Comparison of ENCODE assay signal across 9 mouse cellular contexts in genomic region chrX:144403526-144403925, GRCm38 (mm10). TPM values are rescaled to one million over a fixed set of nuclear protein-coding genes. Genes with fewer than 3 reads are reported as not detected.
DNase-seq lines count a peak whose midpoint lies in the region; ATAC-seq and TF ChIP-seq lines count a peak whose summit lies in the region.
"Had no signal": no experiment of that assay in that cellular context is flagged by ENCODE, and none has a peak within 500 bp of the region (broad histone marks: within the 10 kb centered on the region; RNA-seq: fewer than 3 reads in every experiment).

No protein-coding gene starts in this region.

- no peak overlapping the region for H3K4me3 ChIP-seq in heart, adult 2 months
- H3K4me3 ChIP-seq in heart, embryonic 11.5 days (ENCODE audit: low read depth, low read length): no peak overlapping the region
- H3K4me3 ChIP-seq in forebrain, embryonic 13.5 days: no peak overlapping the region
- no peak overlapping the region for H3K4me3 ChIP-seq in hindbrain, embryonic 16.5 days (ENCODE audit: low read length)
- H3K4me3 ChIP-seq in limb, embryonic 13.5 days: no peak overlapping the region
- no peak overlapping the region for H3K4me3 ChIP-seq in neural tube, embryonic 12.5 days
- H3K4me3 ChIP-seq in testis, adult 2 months (ENCODE audit: control insufficient read depth, low read depth, low read length): no peak overlapping the region
- H3K4me3 ChIP-seq: liver, embryonic 15.5 days had no signal

- ATAC-seq in heart, embryonic 11.5 days (replicated peaks; ENCODE audit: insufficient number of reproducible peaks, low FRiP score, low TSS enrichment): no peak
- peak; percentile 78 for ATAC-seq in forebrain, embryonic 13.5 days
- ATAC-seq in hindbrain, embryonic 16.5 days: peak; percentile 75
- ATAC-seq in limb, embryonic 13.5 days (ENCODE audit: low FRiP score, low read depth): 0 out of 2 replicates have a peak, but pooled peaks have one; percentile 36
- ATAC-seq in neural tube, embryonic 12.5 days (ENCODE audit: low FRiP score, low read depth): peak; percentile 53; the same call in 1 of the 2 replicates

- DNase-seq in heart, adult 2 months: peak; percentile 4 to 32
- DNase-seq in brain, embryonic 18.5 days (ENCODE audit: low read depth, low spot score): peak; percentile 30

- no peaks in the 10 kb centered on the region for H3K4me1 ChIP-seq in heart, adult 2 months (ENCODE audit: control insufficient read depth, insufficient read depth, low read length)
- no peaks in the 10 kb centered on the region for H3K4me1 ChIP-seq in heart, embryonic 11.5 days (ENCODE audit: control insufficient read depth, insufficient read depth, low read length)
- H3K4me1 ChIP-seq in forebrain, embryonic 13.5 days: no peaks in the 10 kb centered on the region
- H3K4me1 ChIP-seq in hindbrain, embryonic 16.5 days (ENCODE audit: control insufficient read depth, insufficient read depth, low read depth, low read length): no peaks in the 10 kb centered on the region
- no peaks in the 10 kb centered on the region for H3K4me1 ChIP-seq in limb, embryonic 13.5 days
- H3K4me1 ChIP-seq in neural tube, embryonic 12.5 days: no peaks in the 10 kb centered on the region
- H3K4me1 ChIP-seq in testis, adult 2 months (ENCODE audit: control insufficient read depth, insufficient read depth, low read length): no peaks in the 10 kb centered on the region
- H3K4me1 ChIP-seq: liver, embryonic 15.5 days had no signal

- H3K27me3 ChIP-seq in heart, adult 2 months (ENCODE audit: control insufficient read depth, insufficient read depth, low read length): no peaks in the 10 kb centered on the region
- H3K27me3 ChIP-seq in heart, embryonic 11.5 days (ENCODE audit: control insufficient read depth, insufficient read depth, low read length): no peaks in the 10 kb centered on the region
- no peaks in the 10 kb centered on the region for H3K27me3 ChIP-seq in forebrain, embryonic 13.5 days
- H3K27me3 ChIP-seq in hindbrain, embryonic 16.5 days (replicated peaks; ENCODE audit: control insufficient read depth, insufficient read depth, low read length): no peaks in the 10 kb centered on the region
- H3K27me3 ChIP-seq in limb, embryonic 13.5 days: 0 out of 2 replicates have a peak, but pooled peaks cover 3% of the 10 kb centered on the region
- H3K27me3 ChIP-seq in neural tube, embryonic 12.5 days (replicated peaks): no peaks in the 10 kb centered on the region
- no peaks in the 10 kb centered on the region for H3K27me3 ChIP-seq in testis, adult 2 months (ENCODE audit: control insufficient read depth, insufficient read depth, low read length)
- H3K27me3 ChIP-seq: liver, embryonic 15.5 days had no signal

- H3K9me3 ChIP-seq in heart, embryonic 11.5 days (replicated peaks; ENCODE audit: control insufficient read depth, low read length): no peaks in the 10 kb centered on the region
- no peaks in the 10 kb centered on the region for H3K9me3 ChIP-seq in forebrain, embryonic 13.5 days (replicated peaks)
- H3K9me3 ChIP-seq in hindbrain, embryonic 16.5 days (ENCODE audit: control insufficient read depth, low read length): no peaks in the 10 kb centered on the region
- H3K9me3 ChIP-seq in limb, embryonic 13.5 days: no peaks in the 10 kb centered on the region
- H3K9me3 ChIP-seq in neural tube, embryonic 12.5 days: no peaks in the 10 kb centered on the region
- H3K9me3 ChIP-seq: liver, embryonic 15.5 days had no signal

- H3K4me2 ChIP-seq in heart, embryonic 11.5 days: no peak overlapping the region
- no peak overlapping the region for H3K4me2 ChIP-seq in forebrain, embryonic 13.5 days
- H3K4me2 ChIP-seq in hindbrain, embryonic 16.5 days (ENCODE audit: low read length): no peak overlapping the region
- no peak overlapping the region for H3K4me2 ChIP-seq in limb, embryonic 13.5 days (replicated peaks)
- no peak overlapping the region for H3K4me2 ChIP-seq in neural tube, embryonic 12.5 days (replicated peaks)
- H3K4me2 ChIP-seq: liver, embryonic 15.5 days had no signal

- no peak for TF ChIP-seq POLR2A in heart, adult 2 months (IDR thresholded peaks at IDR 0.05; ENCODE audit: insufficient read depth, low read depth, low read length)
- no peak for TF ChIP-seq POLR2A in testis, adult 2 months (IDR thresholded peaks at IDR 0.05; ENCODE audit: control insufficient read depth, low read depth, low read length)

- WGBS in heart, adult 2 months: 19% methylated on average over 7 of the region's 7 CpGs
- 38% methylated on average over 7 of the region's 7 CpGs for WGBS in heart, embryonic 11.5 days (ENCODE audit: insufficient replicate concordance)
- 47% methylated on average over 7 of the region's 7 CpGs for WGBS in forebrain, embryonic 13.5 days
- 29% methylated on average over 7 of the region's 7 CpGs for WGBS in hindbrain, embryonic 16.5 days
- 37% methylated on average over 7 of the region's 7 CpGs for WGBS in limb, embryonic 13.5 days
- WGBS in neural tube, embryonic 12.5 days: 38% methylated on average over 7 of the region's 7 CpGs

- no peaks in the 10 kb centered on the region for H3K36me3 ChIP-seq in heart, adult 2 months (ENCODE audit: control insufficient read depth, insufficient read depth, low read length)
- H3K36me3 ChIP-seq in heart, embryonic 11.5 days (ENCODE audit: control insufficient read depth, insufficient read depth, low read length): no peaks in the 10 kb centered on the region
- H3K36me3 ChIP-seq in forebrain, embryonic 13.5 days (ENCODE audit: poor library complexity, severe bottlenecking): no peaks in the 10 kb centered on the region
- H3K36me3 ChIP-seq in hindbrain, embryonic 16.5 days (ENCODE audit: control insufficient read depth, insufficient read depth, low read length): no peaks in the 10 kb centered on the region
- H3K36me3 ChIP-seq in limb, embryonic 13.5 days: no peaks in the 10 kb centered on the region
- no peaks in the 10 kb centered on the region for H3K36me3 ChIP-seq in neural tube, embryonic 12.5 days
- H3K36me3 ChIP-seq in testis, adult 2 months (ENCODE audit: control insufficient read depth, insufficient read depth, low read length): no peaks in the 10 kb centered on the region
- H3K36me3 ChIP-seq: liver, embryonic 15.5 days had no signal

- no peak overlapping the region for H3K27ac ChIP-seq in heart, adult 2 months
- H3K27ac ChIP-seq in heart, embryonic 11.5 days (ENCODE audit: low read depth, low read length): no peak overlapping the region
- no peak overlapping the region for H3K27ac ChIP-seq in forebrain, embryonic 13.5 days
- H3K27ac ChIP-seq in hindbrain, embryonic 16.5 days (ENCODE audit: low read depth, low read length): no peak overlapping the region
- H3K27ac ChIP-seq in limb, embryonic 13.5 days: no peak overlapping the region
- no peak overlapping the region for H3K27ac ChIP-seq in neural tube, embryonic 12.5 days
- H3K27ac ChIP-seq in testis, adult 2 months (ENCODE audit: control insufficient read depth, insufficient read depth, low read depth, low read length): no peak overlapping the region
- H3K27ac ChIP-seq: liver, embryonic 15.5 days had no signal

- TF ChIP-seq CTCF in heart, adult 2 months (IDR thresholded peaks at IDR 0.05): peak; percentile 85
- peak; percentile 67; the same call in 1 of the 2 replicates for TF ChIP-seq CTCF in testis, adult 2 months (IDR thresholded peaks at IDR 0.05; ENCODE audit: control insufficient read depth, insufficient read depth, insufficient replicate concordance, low read depth, low read length)

- no peak overlapping the region for H3K9ac ChIP-seq in heart, adult 2 months (ENCODE audit: low read depth, low read length)
- no peak overlapping the region for H3K9ac ChIP-seq in heart, embryonic 11.5 days (ENCODE audit: low read depth, low read length)
- no peak overlapping the region for H3K9ac ChIP-seq in forebrain, embryonic 13.5 days
- no peak overlapping the region for H3K9ac ChIP-seq in hindbrain, embryonic 16.5 days (ENCODE audit: low read depth, low read length)
- H3K9ac ChIP-seq in limb, embryonic 13.5 days: no peak overlapping the region
- no peak overlapping the region for H3K9ac ChIP-seq in neural tube, embryonic 12.5 days
- H3K9ac ChIP-seq: liver, embryonic 15.5 days had no signal

- no peak for TF ChIP-seq EP300 in heart, adult 2 months (IDR thresholded peaks at IDR 0.05; ENCODE audit: insufficient read depth, low read depth, low read length)

- intact Hi-C loops in heart, adult 2 months (cut with DNase I): loop anchor here (5.0 kb wide), 2 partner anchors 244 to 904 kb away; no protein-coding TSS in a partner anchor

- no peaks in the 10 kb centered on the region for H3K79me2 ChIP-seq in heart, adult 2 months (replicated peaks; ENCODE audit: control insufficient read depth, insufficient read depth, low read length)

RNA-seq across cellular contexts. Expression of gene Trpc5os, which starts 52.9 kb away (rescaled TPM):
- not detected for total RNA-seq in heart, adult 2 months (2021)
- not detected in 2 replicates for polyA plus RNA-seq in heart, adult 2 months (2012; rRNA removed)
- polyA plus RNA-seq in heart, embryonic 11.5 days (2014; fragmentation: Nextera tagmentation; extraction: Ambion mirVana): 0.13 and 0.38 TPM in 2 replicates
- polyA plus RNA-seq in forebrain, embryonic 13.5 days (2015; fragmentation: Nextera tagmentation; extraction: Ambion mirVana): not detected in 2 replicates
- 0.05 TPM in 1 of 2 replicates, not detected in the other for polyA plus RNA-seq in hindbrain, embryonic 16.5 days (2015; fragmentation: Nextera tagmentation; extraction: Ambion mirVana)
- polyA plus RNA-seq in limb, embryonic 13.5 days (2015; fragmentation: Nextera tagmentation; extraction: Ambion mirVana): 0.04 TPM in 1 of 2 replicates, not detected in the other
- polyA plus RNA-seq in neural tube, embryonic 12.5 days (2016; fragmentation: Nextera tagmentation; extraction: Ambion mirVana): 0.05 TPM in 1 of 2 replicates, not detected in the other
- 1.7 and 2.6 TPM in 2 replicates for polyA plus RNA-seq in testis, adult 2 months (2012; rRNA removed)
- polyA plus RNA-seq: liver, embryonic 15.5 days had no signal
